Mouse (Mus musculus) lung, postnatal 14 days (tissue): ENCODE measurements around the gene Irf2.

Source experiments
- DNase-seq: peaks from one replicate; pipeline ENCODE4 v3.0.0; 2021

The Irf2 gene

GRCm38 (mm10) chr8:46739003-46739949 is at the start of gene Irf2:
Gene Irf2 (plus strand): TSS chr8:46739732.
- DNase-seq: peak; percentile 92

GRCm38 (mm10) chr8:46690111-46690510 is 49.4 kb upstream of the Irf2 start:
- DNase-seq: no peak

DNA sequence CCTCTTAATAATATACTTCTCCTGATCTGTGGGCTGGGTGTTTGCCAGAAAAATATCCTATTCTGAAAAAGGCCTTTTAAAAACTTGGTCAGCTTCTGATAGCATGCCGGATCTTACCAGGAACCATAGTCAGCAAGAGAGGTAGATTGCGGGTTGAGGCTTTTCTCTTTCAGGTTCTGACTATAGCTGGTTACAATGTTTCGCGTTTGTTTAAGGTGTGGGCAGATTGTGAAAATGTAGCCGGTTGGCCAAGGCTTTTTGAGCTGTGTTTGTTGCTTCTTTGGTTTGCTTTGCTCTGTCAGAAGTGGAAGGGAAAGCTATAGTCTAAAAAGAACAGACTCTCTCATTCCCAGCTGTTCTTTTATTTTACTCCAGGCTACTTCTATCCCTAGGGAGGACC is 49.0 kb upstream of the Irf2 start:
- no peak for DNase-seq

DNA sequence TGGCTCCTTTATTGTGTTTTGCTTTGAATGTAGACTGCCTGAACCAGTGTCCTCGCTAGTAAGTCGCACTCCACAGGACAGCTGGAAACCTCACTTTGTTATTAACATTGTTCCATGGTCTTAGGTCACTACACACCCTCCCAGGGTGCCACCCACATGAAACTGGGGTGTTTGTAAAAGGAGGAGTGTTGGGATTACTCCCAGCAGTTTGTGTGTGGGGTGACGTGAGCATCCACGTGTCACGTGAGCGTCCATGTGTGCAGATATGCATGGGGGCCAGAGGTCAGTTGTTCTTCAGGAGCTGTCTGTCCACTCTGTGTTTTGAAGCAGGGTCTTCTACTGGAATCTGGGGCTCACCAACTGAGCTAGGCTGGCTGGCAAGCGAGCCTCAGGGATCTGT is 48.2 kb upstream of the Irf2 start:
- peak; percentile 9 for DNase-seq

DNA sequence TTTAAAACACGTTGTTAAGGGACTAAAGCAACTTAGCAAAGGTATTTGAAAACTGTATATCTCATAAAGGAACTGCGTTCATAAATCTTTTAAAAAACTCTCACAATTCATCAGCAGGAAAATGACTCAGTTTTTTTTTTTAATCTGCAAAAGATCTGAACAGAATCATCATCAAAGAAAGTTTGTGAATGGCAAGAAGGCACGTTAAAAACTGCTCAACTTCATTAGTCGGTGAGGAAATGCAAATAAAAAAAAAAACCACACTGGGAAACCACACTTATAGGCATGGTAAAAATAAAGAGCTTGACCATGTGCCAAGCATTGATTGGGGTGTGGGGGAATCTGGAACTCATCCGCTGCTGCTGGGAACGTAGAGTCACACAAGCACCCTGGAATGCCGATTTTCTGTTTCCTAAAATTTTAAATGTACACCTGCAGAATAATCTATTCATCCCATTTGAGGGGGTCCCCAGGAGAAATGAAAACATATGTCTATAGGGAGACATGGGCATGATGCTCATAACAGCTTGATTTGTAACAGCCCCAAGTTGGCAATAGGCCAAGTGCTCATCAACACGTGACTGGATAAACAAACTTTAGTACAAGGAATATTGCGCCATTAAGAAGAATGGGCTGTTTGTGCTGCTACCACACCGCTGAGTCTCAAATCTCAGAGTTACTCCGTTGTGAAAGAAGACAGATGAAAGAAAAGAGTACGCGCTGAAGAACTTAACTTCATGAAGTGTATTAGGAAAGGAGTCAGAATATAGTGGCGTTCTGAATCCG is 43.1 kb upstream of the Irf2 start:
- DNase-seq: peak; percentile 45

- no peak for DNase-seq
Measured at GRCm38 (mm10) chr8:46697566-46697965, 42.0 kb upstream of the Irf2 start.

DNA sequence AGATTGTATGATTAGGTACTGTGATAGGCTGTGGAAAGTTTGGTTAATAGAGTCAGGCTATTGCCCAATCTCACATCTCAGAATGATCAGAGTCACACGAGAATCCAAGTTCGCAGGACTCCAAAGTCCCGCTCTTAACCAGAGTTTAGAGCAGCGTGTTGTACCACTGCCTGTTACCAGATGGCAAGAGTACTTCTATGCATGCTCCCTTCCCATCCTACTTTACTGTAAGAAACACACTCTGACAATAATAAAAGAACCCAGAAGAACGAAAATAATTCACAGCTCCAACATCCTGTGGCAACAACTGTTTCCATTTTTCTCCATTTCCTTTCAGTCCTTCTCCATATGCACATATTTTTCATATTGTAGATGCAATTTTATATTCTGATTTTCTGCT is 41.4 kb upstream of the Irf2 start:
- DNase-seq: no peak

GRCm38 (mm10) chr8:46705145-46705544 is 34.4 kb upstream of the Irf2 start:
- DNase-seq: no peak

- no peak for DNase-seq
Measured at GRCm38 (mm10) chr8:46706730-46707129, 32.8 kb upstream of the Irf2 start.

GRCm38 (mm10) chr8:46709302-46709701 is 30.2 kb upstream of the Irf2 start:
- no peak for DNase-seq

DNA sequence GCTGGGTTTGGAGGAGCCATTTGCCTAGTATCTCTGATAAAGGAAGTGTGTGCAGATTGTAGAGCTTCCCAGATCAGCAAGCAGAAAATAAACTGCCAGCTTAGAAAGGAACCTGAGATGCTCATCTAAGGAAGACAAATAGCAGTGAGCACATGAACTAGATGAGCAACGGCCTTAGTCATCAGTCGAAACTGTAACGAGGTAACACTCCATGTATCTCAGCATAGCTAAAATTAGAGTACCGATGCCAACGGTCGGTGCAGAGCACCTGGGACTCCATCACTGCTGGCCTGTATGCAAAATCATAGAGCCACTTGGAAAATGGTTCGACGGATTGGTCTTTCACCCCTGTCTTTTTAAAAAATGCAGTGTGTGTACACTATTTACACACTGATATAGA is 29.2 kb upstream of the Irf2 start:
- DNase-seq: no peak

- no peak for DNase-seq
Measured at GRCm38 (mm10) chr8:46711496-46711895, 28.0 kb upstream of the Irf2 start.

GRCm38 (mm10) chr8:46713178-46713577 is 26.4 kb upstream of the Irf2 start:
- no peak for DNase-seq

DNA sequence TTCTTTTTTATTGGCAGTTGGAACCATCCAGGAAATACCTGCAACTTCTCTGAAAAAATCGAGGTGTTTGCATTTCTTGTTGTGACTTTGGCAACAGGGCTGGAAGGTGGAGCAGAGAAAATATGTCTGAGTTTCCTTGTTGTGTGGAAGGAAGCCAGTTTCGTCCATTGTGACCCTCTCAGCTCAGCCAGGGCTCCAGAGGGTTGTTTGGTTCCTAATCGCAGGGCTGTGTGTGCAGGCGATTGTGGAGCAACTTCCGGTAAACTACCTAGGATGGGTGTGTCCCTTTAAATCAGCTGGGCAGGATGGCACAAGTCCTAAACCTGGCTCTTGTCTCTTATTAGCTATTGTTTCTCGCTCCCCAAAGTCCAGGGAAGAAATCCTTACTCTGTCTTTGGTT is 25.7 kb upstream of the Irf2 start:
- DNase-seq: peak; percentile 36

- no peak for DNase-seq
Measured at GRCm38 (mm10) chr8:46714400-46714799, 25.1 kb upstream of the Irf2 start.

GRCm38 (mm10) chr8:46716477-46716876 is 23.1 kb upstream of the Irf2 start:
- no peak for DNase-seq

DNA sequence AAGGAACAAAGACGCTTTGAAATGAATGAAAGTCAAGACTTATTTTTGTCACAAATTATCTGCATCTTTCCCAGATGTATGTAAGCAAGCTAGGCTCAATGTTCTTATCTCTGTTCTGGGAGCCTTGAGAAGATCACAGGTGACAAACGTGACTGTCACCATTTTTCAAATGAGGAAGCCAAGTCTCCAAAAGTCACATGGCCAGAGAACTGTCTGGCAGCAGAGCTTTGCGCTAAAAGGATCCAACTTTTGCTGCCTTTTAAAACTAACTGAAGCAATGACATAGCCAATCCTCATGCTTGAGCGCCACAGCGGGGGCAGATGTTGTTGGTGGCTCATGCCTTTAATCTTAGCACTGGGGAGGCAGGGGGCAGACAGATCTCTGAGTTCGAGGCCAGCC is 22.4 kb upstream of the Irf2 start:
- no peak for DNase-seq

- no peak for DNase-seq
Measured at GRCm38 (mm10) chr8:46718301-46718700, 21.2 kb upstream of the Irf2 start.

DNA sequence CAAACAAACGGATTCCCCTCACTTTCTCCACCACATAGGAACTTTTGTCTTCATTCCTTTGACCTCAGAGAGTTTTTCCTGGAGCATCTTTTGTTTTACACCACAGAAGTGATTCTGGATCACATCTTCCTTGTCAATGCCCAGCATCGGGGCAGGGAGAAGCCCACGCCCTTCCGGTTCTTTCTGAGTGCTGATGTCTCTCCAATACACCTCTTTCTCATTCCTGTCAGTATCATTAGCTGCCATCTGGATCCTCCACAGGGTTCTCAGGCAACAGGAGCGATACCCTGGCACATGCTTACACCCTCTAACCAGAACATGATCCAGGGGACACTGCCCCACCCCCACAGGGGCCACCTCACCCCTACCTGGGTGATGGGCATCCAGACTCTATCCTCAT is 20.8 kb upstream of the Irf2 start:
- DNase-seq: no peak

DNA sequence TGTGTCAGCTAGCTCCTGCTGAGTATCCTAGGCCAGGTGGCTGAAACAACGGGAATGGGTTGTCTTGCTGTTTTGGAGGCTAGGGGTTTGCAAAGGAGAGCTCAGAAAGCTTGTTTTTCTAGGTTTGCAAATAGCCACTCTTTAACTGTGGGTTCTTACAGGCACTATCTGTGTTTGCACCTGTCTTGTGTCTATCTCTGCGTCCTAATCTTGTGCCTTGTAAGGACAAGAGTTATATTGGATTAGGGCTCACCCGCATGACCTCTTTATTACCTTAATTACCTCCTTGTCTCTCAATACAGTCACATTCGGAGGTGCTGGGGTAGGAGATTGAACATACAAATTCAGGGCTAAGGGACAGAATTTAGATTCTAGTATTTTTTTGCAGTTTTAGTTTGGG is 18.9 kb upstream of the Irf2 start:
- no peak for DNase-seq

DNA sequence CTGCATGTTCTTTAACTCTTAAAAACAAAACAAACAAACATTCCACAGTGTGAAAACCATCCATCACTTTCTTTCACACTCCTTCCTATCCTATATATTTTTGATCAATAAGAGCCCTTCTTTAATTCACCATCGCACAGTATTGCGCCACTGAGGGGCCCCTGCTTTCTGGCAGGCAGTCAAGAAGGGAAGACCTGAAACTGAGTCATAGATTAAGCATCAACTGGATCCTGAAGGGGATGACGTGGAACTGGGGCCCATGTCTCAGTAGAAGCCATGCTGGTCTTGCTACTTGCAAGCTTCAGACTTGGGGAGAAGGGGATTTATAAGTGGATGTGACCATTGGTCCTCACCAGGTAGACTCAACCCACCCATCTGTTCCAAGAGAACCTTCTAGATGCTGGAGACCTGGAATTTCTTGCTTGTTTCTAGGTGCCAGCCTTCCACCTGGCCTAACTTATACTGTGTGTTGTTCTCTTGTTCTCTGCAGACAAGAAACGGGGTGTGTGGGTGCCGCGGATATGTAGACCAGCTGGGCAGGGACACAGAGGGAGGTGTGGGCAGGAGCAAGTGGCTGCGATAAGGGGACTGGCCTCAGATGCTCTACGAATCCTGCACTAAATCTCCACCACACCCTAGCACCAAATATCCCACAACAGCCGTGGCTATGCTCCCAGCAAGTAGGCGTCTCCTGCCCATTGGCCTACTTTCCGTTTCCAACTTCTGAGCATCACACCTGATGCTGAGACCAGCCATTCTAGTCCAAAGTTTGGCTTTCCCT is 18.3 kb upstream of the Irf2 start:
- DNase-seq: no peak

DNA sequence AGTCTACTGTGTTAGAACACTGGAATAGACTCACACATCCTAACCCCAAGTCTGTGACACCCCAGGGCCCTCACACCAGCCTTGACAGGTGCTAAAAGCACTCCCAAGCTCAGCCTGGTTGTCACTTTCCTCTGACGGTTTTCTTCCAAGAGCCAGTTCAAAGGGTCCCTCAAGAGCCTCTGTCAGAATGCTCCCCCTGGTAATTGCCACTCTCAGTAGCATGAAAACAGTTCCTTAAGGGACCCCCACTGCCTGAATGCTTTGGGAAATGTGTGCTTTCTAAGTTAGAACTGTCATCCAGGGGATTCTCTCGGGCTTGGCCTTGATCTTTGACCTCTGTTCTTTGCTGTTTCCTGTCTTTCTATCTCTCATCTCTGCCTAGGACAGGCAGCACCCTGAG is 17.0 kb upstream of the Irf2 start:
- no peak for DNase-seq

DNA sequence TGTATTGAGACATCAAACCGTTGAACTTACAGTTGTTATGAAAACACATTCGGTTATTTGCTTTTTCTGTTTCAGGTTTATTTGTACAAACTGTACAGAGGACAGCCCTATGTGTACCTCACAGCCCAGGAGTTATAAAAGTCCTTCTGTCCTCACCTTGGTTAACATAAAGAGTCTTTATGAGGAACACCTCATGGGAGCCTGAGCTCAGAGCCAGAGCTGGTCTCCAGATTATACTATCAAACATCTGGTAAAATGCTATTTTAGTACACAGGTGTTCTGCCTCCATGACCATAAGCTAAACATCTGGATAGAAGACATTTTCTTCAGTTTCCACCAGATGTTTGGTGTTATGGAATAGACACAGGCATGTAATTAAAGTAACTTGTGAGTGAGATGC is 13.1 kb upstream of the Irf2 start:
- DNase-seq: no peak
